Mouse (Mus musculus) olfactory bulb, adult 2 months (tissue): Measurements from ENCODE around the gene Ss18l1. TPM values are rescaled to one million over a fixed set of nuclear protein-coding genes. Genes with fewer than 3 reads are reported as not detected.

Experiments used
- H3K27ac ChIP-seq: fragments of 200-500 bp; 2 replicates; pipeline ENCODE4 v1.5.1; 2012; ENCODE audit warnings: low read depth, low read length; ENCODE audit not compliant: insufficient read depth
- H3K4me1 ChIP-seq: fragments of 200-500 bp; 2 replicates; pipeline ENCODE4 v1.6.1; 2012; ENCODE audit warnings: low read length; ENCODE audit not compliant: control insufficient read depth, insufficient read depth
- H3K4me3 ChIP-seq: fragments of 200-500 bp; 2 replicates; pipeline ENCODE4 v1.5.1; 2012; ENCODE audit warnings: mild to moderate bottlenecking, low read depth, low read length, moderate library complexity; ENCODE audit not compliant: insufficient read depth
- CTCF ChIP-seq: fragments of 200-500 bp; IDR thresholded peaks from 2 replicates; pipeline ENCODE4 v1.5.1; 2012; ENCODE audit warnings: low read depth, mild to moderate bottlenecking, low read length, moderate library complexity; ENCODE audit not compliant: insufficient read depth
- POLR2A ChIP-seq: fragments of 200-500 bp; IDR thresholded peaks from 2 replicates; pipeline ENCODE4 v1.6.1; 2012; ENCODE audit warnings: mild to moderate bottlenecking, low read depth, low read length, moderate library complexity; ENCODE audit not compliant: insufficient read depth
- WGBS: fragments of 180-500 bp; shearing (Covaris S2); methylation state at CpG from one replicate; pipeline ENCODE4 v1.1.7; 2018; 5-methylcytosine and 5-hydroxymethylcytosine counted together
- polyA plus RNA-seq: library from polyadenylated mRNA; stranded (reverse); fragments of >200 nt; gene quantifications from 2 replicates; pipeline ENCODE4 v1.2.4, GENCODE M21; 2012; ENCODE audit warnings: low replicate concordance; ENCODE audit not compliant: missing spikeins, insufficient read depth, insufficient read length

Ss18l1 gene
- polyA plus RNA-seq, 1 experiment, result not detected

- H3K4me1 ChIP-seq, result peaks cover 16% of the 10 kb centered on the region
- no peak for TF ChIP-seq POLR2A
- no peak for TF ChIP-seq CTCF
- H3K4me3 ChIP-seq, result no peak overlapping the region
- no peak overlapping the region for H3K27ac ChIP-seq
- WGBS, result 46% methylated on average over 6 of the region's 6 CpGs
These were observed 11.0 kb upstream of the Ss18l1 start for GRCm38 (mm10) chr2:180031270-180031669.

- TF ChIP-seq POLR2A (no peak), CTCF (no peak)
- Histone ChIP-seq H3K27ac (no peak overlapping the region), H3K4me1 (peaks cover 6% of the 10 kb centered on the region), H3K4me3 (no peak overlapping the region)
- 28% methylated on average over 3 of the region's 3 CpGs for WGBS
These were observed 9.4 kb upstream of the Ss18l1 start for GRCm38 (mm10) chr2:180032925-180033324.

GRCm38 (mm10) chr2:180033956-180034355 is 8.4 kb upstream of the Ss18l1 start:
- Histone ChIP-seq H3K4me1 (no peaks in the 10 kb centered on the region), H3K27ac (no peak overlapping the region), H3K4me3 (no peak overlapping the region)
- WGBS, result 73% methylated on average over 3 of the region's 3 CpGs
- TF ChIP-seq POLR2A (no peak), CTCF (no peak)

- Histone ChIP-seq H3K4me1 (no peaks in the 10 kb centered on the region), H3K27ac (no peak overlapping the region), H3K4me3 (no peak overlapping the region)
- TF ChIP-seq POLR2A (no peak), CTCF (no peak)
- WGBS, result 53% methylated on average over 5 of the region's 5 CpGs
These were observed 7.6 kb upstream of the Ss18l1 start for GRCm38 (mm10) chr2:180034753-180035152.

GRCm38 (mm10) chr2:180040406-180040805 is 1.9 kb upstream of the Ss18l1 start:
- Histone ChIP-seq H3K4me3 (no peak overlapping the region), H3K4me1 (peaks cover 22% of the 10 kb centered on the region), H3K27ac (no peak overlapping the region)
- TF ChIP-seq POLR2A, result no peak
- no peak for TF ChIP-seq CTCF
- WGBS, result 39% methylated on average over 6 of the region's 6 CpGs

- TF ChIP-seq POLR2A, result no peak
- TF ChIP-seq CTCF, result no peak
- peak overlapping the region; percentile 86 for H3K4me3 ChIP-seq
- H3K27ac ChIP-seq, result peak overlapping the region; percentile 87
- peaks cover 22% of the 10 kb centered on the region for H3K4me1 ChIP-seq
- under 1% methylated on average over 66 of the region's 66 CpGs for WGBS
These were observed 593 bp upstream of the Ss18l1 start for GRCm38 (mm10) chr2:180041577-180042255.

GRCm38 (mm10) chr2:180042858-180043515 is 678 bp downstream of the Ss18l1 start:
- TF ChIP-seq CTCF (no peak), POLR2A (peak; percentile 26; the same call in 1 of the 2 replicates)
- Histone ChIP-seq H3K4me3 (peak overlapping the region; percentile 86), H3K27ac (peak overlapping the region; percentile 88), H3K4me1 (peaks cover 22% of the 10 kb centered on the region)
- WGBS, result under 1% methylated on average over 66 of the region's 66 CpGs

GRCm38 (mm10) chr2:180045283-180045682 is 3.0 kb downstream of the Ss18l1 start:
- H3K27ac ChIP-seq, result no peak overlapping the region
- no peak overlapping the region for H3K4me3 ChIP-seq
- TF ChIP-seq POLR2A, result no peak
- no peak for TF ChIP-seq CTCF
- WGBS, result 44% methylated on average over 4 of the region's 4 CpGs
- H3K4me1 ChIP-seq, result peaks cover 22% of the 10 kb centered on the region

GRCm38 (mm10) chr2:180047580-180047979 is 5.3 kb downstream of the Ss18l1 start:
- H3K27ac ChIP-seq, result no peak overlapping the region
- TF ChIP-seq POLR2A (no peak), CTCF (no peak)
- WGBS, result 93% methylated on average over 3 of the region's 3 CpGs

More at GRCm38 (mm10) chr2:180047580-180047979, 5.3 kb downstream of the Ss18l1 start:
- Histone ChIP-seq H3K4me1 (peaks cover 24% of the 10 kb centered on the region), H3K4me3 (no peak overlapping the region)
